Mouse (Mus musculus): ENCODE results near the gene Plagl1. TPM values are rescaled to one million over a fixed set of nuclear protein-coding genes. Genes with fewer than 3 reads are reported as not detected.

Gene Plagl1
- total and polyA plus RNA-seq, 3 experiments, result 0.48 to 1.7 (median 0.87) TPM

DNA sequence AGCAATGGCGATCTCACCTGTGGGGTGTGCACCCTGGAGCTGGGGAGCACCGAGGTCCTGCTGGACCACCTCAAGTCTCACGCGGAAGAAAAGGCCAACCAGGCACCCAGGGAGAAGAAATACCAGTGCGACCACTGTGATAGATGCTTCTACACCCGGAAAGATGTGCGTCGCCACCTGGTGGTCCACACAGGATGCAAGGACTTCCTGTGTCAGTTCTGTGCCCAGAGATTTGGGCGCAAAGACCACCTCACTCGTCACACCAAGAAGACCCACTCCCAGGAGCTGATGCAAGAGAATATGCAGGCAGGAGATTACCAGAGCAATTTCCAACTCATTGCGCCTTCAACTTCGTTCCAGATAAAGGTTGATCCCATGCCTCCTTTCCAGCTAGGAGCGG, 67.0 kb downstream of the Plagl1 start:
- Histone ChIP-seq H3K36me3 (replicated peaks in 1 of 2; ENCODE audit: control insufficient read depth in 1 of 2, insufficient read depth in 1 of 2, low read length in 1 of 2) (no peaks in the 10 kb centered on the region), H3K27me3 (replicated peaks) (no peaks in the 10 kb centered on the region), H3K79me2 (replicated peaks; ENCODE audit: control insufficient read depth, extremely low read depth, insufficient read depth, poor library complexity, severe bottlenecking) (no peaks in the 10 kb centered on the region), H3K4me3 (replicated peaks in 1 of 3; ENCODE audit: low read depth in 2 of 3, low read length in 2 of 3, poor library complexity in 1 of 3) (no peak overlapping the region), H3K4me2 (ENCODE audit: insufficient read depth, low read depth, poor library complexity, severe bottlenecking) (no peak overlapping the region), H3K4me1 (ENCODE audit: control insufficient read depth in 1 of 2, insufficient read depth in 2 of 2) (no peaks in the 10 kb centered on the region), H3K9me3 (replicated peaks; ENCODE audit: low read length) (no peaks in the 10 kb centered on the region), H3K9ac (ENCODE audit: insufficient read depth, low read depth) (no peak overlapping the region), H3K27ac (ENCODE audit: insufficient read depth, low read depth) (no peak overlapping the region)
- in situ Hi-C loops (cut with MboI; ENCODE audit: low pct_ligation_motif_present, low pct_unique_long_range_greater_than_20kb, low sequenced_read_pairs) (no loop called here), dilution Hi-C loops (cut with MboI; ENCODE audit: extremely low pct_ligation_motif_present, extremely low pct_unique_long_range_greater_than_20kb, low sequenced_read_pairs) (no loop called here)
- DNase-seq (ENCODE audit: extremely low read depth), result peak; percentile 25
- TF ChIP-seq BHLHE40 (IDR thresholded peaks at IDR 0.05; ENCODE audit: low read depth, low read length) (no peak), TCF12 (IDR thresholded peaks at IDR 0.05; ENCODE audit: low read depth, low read length) (no peak), MAZ (IDR thresholded peaks at IDR 0.05; ENCODE audit: low read depth, low read length) (no peak), MAFK (IDR thresholded peaks at IDR 0.05; ENCODE audit: insufficient replicate concordance, low read length) (no peak), SMC3 (IDR thresholded peaks at IDR 0.05; ENCODE audit: low read depth, low read length) (peak; percentile 62), RAD21 (IDR thresholded peaks at IDR 0.05; ENCODE audit: low read depth, low read length) (peak; percentile 28), CTCF (conservative IDR thresholded peaks at IDR 0.05 in 1 of 2, IDR thresholded peaks at IDR 0.05 in 1 of 2; ENCODE audit: low read depth in 2 of 2, low read length in 2 of 2) (peak in 1 of 2 experiments; percentile 50; a peak in 2 of 4 replicates)

DNA sequence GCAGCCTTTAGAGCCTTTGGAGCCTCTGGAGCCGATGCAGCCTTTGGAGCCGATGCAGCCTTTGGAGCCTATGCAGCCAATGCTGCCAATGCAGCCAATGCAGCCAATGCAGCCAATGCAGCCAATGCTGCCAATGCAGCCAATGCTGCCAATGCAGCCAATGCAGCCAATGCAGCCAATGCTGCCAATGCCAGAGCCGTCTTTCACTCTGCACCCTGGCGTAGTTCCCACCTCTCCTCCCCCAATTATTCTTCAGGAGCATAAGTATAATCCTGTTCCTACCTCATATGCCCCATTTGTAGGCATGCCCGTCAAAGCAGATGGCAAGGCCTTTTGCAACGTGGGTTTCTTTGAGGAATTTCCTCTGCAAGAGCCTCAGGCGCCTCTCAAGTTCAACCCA, 67.6 kb downstream of the Plagl1 start:
- dilution Hi-C loops (cut with MboI; ENCODE audit: extremely low pct_ligation_motif_present, extremely low pct_unique_long_range_greater_than_20kb, low sequenced_read_pairs), result no loop called here
- in situ Hi-C loops (cut with MboI; ENCODE audit: low pct_ligation_motif_present, low pct_unique_long_range_greater_than_20kb, low sequenced_read_pairs), result no loop called here
- H3K4me3 ChIP-seq (replicated peaks in 1 of 3; ENCODE audit: low read depth in 2 of 3, low read length in 2 of 3, poor library complexity in 1 of 3), result no peak overlapping the region
- no peaks in the 10 kb centered on the region for H3K27me3 ChIP-seq (replicated peaks)
- no peaks in the 10 kb centered on the region for H3K79me2 ChIP-seq (replicated peaks; ENCODE audit: control insufficient read depth, extremely low read depth, insufficient read depth, poor library complexity, severe bottlenecking)
- no peak overlapping the region for H3K9ac ChIP-seq (ENCODE audit: insufficient read depth, low read depth)
- H3K4me2 ChIP-seq (ENCODE audit: insufficient read depth, low read depth, poor library complexity, severe bottlenecking), result no peak overlapping the region
- no peaks in the 10 kb centered on the region for H3K9me3 ChIP-seq (replicated peaks; ENCODE audit: low read length)
- H3K27ac ChIP-seq (ENCODE audit: insufficient read depth, low read depth), result no peak overlapping the region
- no peaks in the 10 kb centered on the region for H3K36me3 ChIP-seq (replicated peaks in 1 of 2; ENCODE audit: control insufficient read depth in 1 of 2, insufficient read depth in 1 of 2, low read length in 1 of 2)
- no peaks in the 10 kb centered on the region for H3K4me1 ChIP-seq (ENCODE audit: control insufficient read depth in 1 of 2, insufficient read depth in 2 of 2)
- DNase-seq (ENCODE audit: extremely low read depth), result no peak
- no peak for TF ChIP-seq JUND (conservative IDR thresholded peaks at IDR 0.05; ENCODE audit: low read depth, low read length)
- TF ChIP-seq PAX5 (IDR thresholded peaks at IDR 0.05; ENCODE audit: low read length), result no peak
- TF ChIP-seq HCFC1 (IDR thresholded peaks at IDR 0.05; ENCODE audit: low read depth, low read length), result no peak
- TF ChIP-seq ZNF384 (IDR thresholded peaks at IDR 0.05; ENCODE audit: low read depth, low read length), result no peak
- no peak for TF ChIP-seq ELF1 (IDR thresholded peaks at IDR 0.05; ENCODE audit: low read depth, low read length)
- TF ChIP-seq JUN (IDR thresholded peaks at IDR 0.05; ENCODE audit: insufficient read depth, low read depth, low read length), result no peak
- no peak for TF ChIP-seq MAX (IDR thresholded peaks at IDR 0.05; ENCODE audit: low read length)
- no peak for TF ChIP-seq RCOR1 (conservative IDR thresholded peaks at IDR 0.05; ENCODE audit: low read depth, low read length)
- no peak for TF ChIP-seq CHD1 (IDR thresholded peaks at IDR 0.05; ENCODE audit: low read depth, low read length)
- TF ChIP-seq NRF1 (IDR thresholded peaks at IDR 0.05; ENCODE audit: low read depth, low read length), result no peak
- TF ChIP-seq MYC (IDR thresholded peaks at IDR 0.05; ENCODE audit: low read depth, low read length), result no peak
- TF ChIP-seq POLR2AphosphoS2 (IDR thresholded peaks at IDR 0.05; ENCODE audit: low read depth, low read length), result no peak
- TF ChIP-seq E2F4 (IDR thresholded peaks at IDR 0.05; ENCODE audit: insufficient replicate concordance, low read depth, low read length), result no peak
- no peak for TF ChIP-seq ZC3H11A (IDR thresholded peaks at IDR 0.05; ENCODE audit: low read depth, low read length)
- TF ChIP-seq SIN3A (IDR thresholded peaks at IDR 0.05; ENCODE audit: low read length), result no peak
- no peak for TF ChIP-seq MAZ (IDR thresholded peaks at IDR 0.05; ENCODE audit: low read depth, low read length)
- TF ChIP-seq ETS1 (conservative IDR thresholded peaks at IDR 0.05; ENCODE audit: low read depth, low read length), result no peak
- TF ChIP-seq TCF12 (IDR thresholded peaks at IDR 0.05; ENCODE audit: low read depth, low read length), result no peak
- TF ChIP-seq CHD2 (IDR thresholded peaks at IDR 0.05; ENCODE audit: low read length), result no peak
- no peak for TF ChIP-seq IRF4 (IDR thresholded peaks at IDR 0.05; ENCODE audit: low read depth, low read length)

All from CH12.LX (cell line).